Mouse (Mus musculus): ENCODE measurements around the gene Duxf3.
"Not testable (repeated sequence)": the region's sequence is repeated elsewhere in the genome, so short reads cannot be mapped to it uniquely, and the experiment has no call there.

The Duxf3 gene

GRCm38 (mm10) chr10:58223161-58223560 is 9.3 kb downstream of the Duxf3 start:
- DNase-seq (ENCODE audit: low read depth, low spot score) = not testable (repeated sequence)

- not testable (repeated sequence) for DNase-seq (ENCODE audit: low read depth, low spot score)
Measured at GRCm38 (mm10) chr10:58221571-58221970, 10.9 kb downstream of the Duxf3 start.

- DNase-seq (ENCODE audit: low read depth, low spot score) = no peak
Measured at GRCm38 (mm10) chr10:58220726-58221125, 11.7 kb downstream of the Duxf3 start.

GRCm38 (mm10) chr10:58217366-58217765 is 15.1 kb downstream of the Duxf3 start:
- no peak for DNase-seq (ENCODE audit: low read depth, low spot score)

- no peak for DNase-seq (ENCODE audit: low read depth, low spot score)
Measured at GRCm38 (mm10) chr10:58215353-58215752, 17.1 kb downstream of the Duxf3 start.

- DNase-seq (ENCODE audit: low read depth, low spot score) = no peak
Measured at GRCm38 (mm10) chr10:58214934-58215333, 17.5 kb downstream of the Duxf3 start.

GRCm38 (mm10) chr10:58214497-58214896 is 18.0 kb downstream of the Duxf3 start:
- DNase-seq (ENCODE audit: low read depth, low spot score) = no peak

GRCm38 (mm10) chr10:58212230-58212629 is 20.2 kb downstream of the Duxf3 start:
- no peak for DNase-seq (ENCODE audit: low read depth, low spot score)

- DNase-seq (ENCODE audit: low read depth, low spot score) = no peak
Measured at GRCm38 (mm10) chr10:58211213-58211612, 21.3 kb downstream of the Duxf3 start.

- no peak for DNase-seq (ENCODE audit: low read depth, low spot score)
Measured at GRCm38 (mm10) chr10:58210514-58210913, 22.0 kb downstream of the Duxf3 start.

GRCm38 (mm10) chr10:58209710-58210467 is 22.6 kb downstream of the Duxf3 start:
- no peak for DNase-seq (ENCODE audit: low read depth, low spot score)

- no peak for DNase-seq (ENCODE audit: low read depth, low spot score)
Measured at GRCm38 (mm10) chr10:58206639-58207404, 25.7 kb downstream of the Duxf3 start.

GRCm38 (mm10) chr10:58205986-58206385 is 26.5 kb downstream of the Duxf3 start:
- no peak for DNase-seq (ENCODE audit: low read depth, low spot score)
